Mouse (Mus musculus): ENCODE results near the gene Tmem144. TPM values are rescaled to one million over a fixed set of nuclear protein-coding genes. Genes with fewer than 3 reads are reported as not detected.

Gene Tmem144
- polyA plus RNA-seq, 1 experiment from 2014 or later: 5.2 TPM

- Histone ChIP-seq H3K4me2 (no peak overlapping the region), H3K4me1 (no peaks in the 10 kb centered on the region), H3K27me3 (no peaks in the 10 kb centered on the region), H3K36me3 (no peaks in the 10 kb centered on the region), H3K9me3 (no peaks in the 10 kb centered on the region), H3K4me3 (no peak overlapping the region), H3K9ac (no peak overlapping the region), H3K27ac (no peak overlapping the region)
- no peak for ATAC-seq (ENCODE audit: borderline replicate concordance, extremely low read depth, low FRiP score, low TSS enrichment)
- 57% methylated on average over 5 of the region's 5 CpGs for WGBS
These were observed 5.2 kb upstream of the Tmem144 start for GRCm38 (mm10) chr3:79857780-79858179.

- Histone ChIP-seq H3K4me2 (no peak overlapping the region), H3K4me1 (peaks cover 6% of the 10 kb centered on the region; the same call in 1 of the 2 replicates), H3K27me3 (no peaks in the 10 kb centered on the region), H3K9ac (no peak overlapping the region), H3K9me3 (no peaks in the 10 kb centered on the region), H3K4me3 (no peak overlapping the region), H3K36me3 (no peaks in the 10 kb centered on the region), H3K27ac (no peak overlapping the region)
- no peak for ATAC-seq (ENCODE audit: borderline replicate concordance, extremely low read depth, low FRiP score, low TSS enrichment)
- 45% methylated on average over 3 of the region's 3 CpGs for WGBS
These were observed 465 bp downstream of the Tmem144 start for GRCm38 (mm10) chr3:79852108-79852507.

- H3K4me2 ChIP-seq: no peak overlapping the region
- peaks cover 6% of the 10 kb centered on the region; the same call in 1 of the 2 replicates for H3K4me1 ChIP-seq
- no peak overlapping the region for H3K9ac ChIP-seq
- 51% methylated on average over 6 of the region's 6 CpGs for WGBS
- H3K4me3 ChIP-seq: no peak overlapping the region
- no peaks in the 10 kb centered on the region for H3K27me3 ChIP-seq
- no peak for ATAC-seq (ENCODE audit: borderline replicate concordance, extremely low read depth, low FRiP score, low TSS enrichment)
- H3K27ac ChIP-seq: no peak overlapping the region
- no peaks in the 10 kb centered on the region for H3K36me3 ChIP-seq
- H3K9me3 ChIP-seq: no peaks in the 10 kb centered on the region
These were observed 1.9 kb downstream of the Tmem144 start for GRCm38 (mm10) chr3:79850656-79851055.

- Histone ChIP-seq H3K9ac (no peak overlapping the region), H3K27me3 (no peaks in the 10 kb centered on the region), H3K9me3 (no peaks in the 10 kb centered on the region), H3K27ac (no peak overlapping the region), H3K36me3 (no peaks in the 10 kb centered on the region), H3K4me3 (no peak overlapping the region), H3K4me2 (no peak overlapping the region), H3K4me1 (peaks cover 6% of the 10 kb centered on the region; the same call in 1 of the 2 replicates)
- no peak for ATAC-seq (ENCODE audit: borderline replicate concordance, extremely low read depth, low FRiP score, low TSS enrichment)
- 63% methylated on average over 2 of the region's 2 CpGs for WGBS
These were observed 3.0 kb downstream of the Tmem144 start for GRCm38 (mm10) chr3:79849621-79850020.

- 26% methylated on average over 4 of the region's 4 CpGs for WGBS
- no peak overlapping the region for H3K27ac ChIP-seq
These were observed 3.7 kb downstream of the Tmem144 start for GRCm38 (mm10) chr3:79848841-79849240.

GRCm38 (mm10) chr3:79846633-79847032, 5.9 kb downstream of the Tmem144 start:
- H3K9ac ChIP-seq: no peak overlapping the region
- WGBS: 77% methylated on average over 5 of the region's 5 CpGs
- no peaks in the 10 kb centered on the region for H3K27me3 ChIP-seq
- no peak overlapping the region for H3K27ac ChIP-seq
- H3K36me3 ChIP-seq: no peaks in the 10 kb centered on the region
- no peak for ATAC-seq (ENCODE audit: borderline replicate concordance, extremely low read depth, low FRiP score, low TSS enrichment)
- H3K4me2 ChIP-seq: no peak overlapping the region
- peaks cover 6% of the 10 kb centered on the region for H3K4me1 ChIP-seq
- no peaks in the 10 kb centered on the region for H3K9me3 ChIP-seq
- H3K4me3 ChIP-seq: no peak overlapping the region

More at GRCm38 (mm10) chr3:79848841-79849240, 3.7 kb downstream of the Tmem144 start:
- H3K4me2 ChIP-seq: no peak overlapping the region
- no peak overlapping the region for H3K4me3 ChIP-seq
- no peaks in the 10 kb centered on the region for H3K9me3 ChIP-seq
- no peaks in the 10 kb centered on the region for H3K27me3 ChIP-seq
- peaks cover 6% of the 10 kb centered on the region; the same call in 1 of the 2 replicates for H3K4me1 ChIP-seq
- H3K9ac ChIP-seq: no peak overlapping the region
- H3K36me3 ChIP-seq: no peaks in the 10 kb centered on the region
- ATAC-seq (ENCODE audit: borderline replicate concordance, extremely low read depth, low FRiP score, low TSS enrichment): no peak

- H3K27ac ChIP-seq: no peak overlapping the region
- no peak overlapping the region for H3K9ac ChIP-seq
- H3K27me3 ChIP-seq: no peaks in the 10 kb centered on the region
- H3K36me3 ChIP-seq: no peaks in the 10 kb centered on the region
- H3K9me3 ChIP-seq: no peaks in the 10 kb centered on the region
- WGBS: 82% methylated on average over 9 of the region's 9 CpGs
- peaks cover 4% of the 10 kb centered on the region for H3K4me1 ChIP-seq
- peak; percentile 17; the same call in 1 of the 2 replicates for ATAC-seq (ENCODE audit: borderline replicate concordance, extremely low read depth, low FRiP score, low TSS enrichment)
- no peak overlapping the region for H3K4me3 ChIP-seq
- no peak overlapping the region for H3K4me2 ChIP-seq
These were observed 8.6 kb downstream of the Tmem144 start for GRCm38 (mm10) chr3:79843999-79844398.

- ATAC-seq (ENCODE audit: borderline replicate concordance, extremely low read depth, low FRiP score, low TSS enrichment): peak; percentile 83
- 1% methylated on average over 19 of the region's 19 CpGs for WGBS
These were observed 10.0 kb downstream of the Tmem144 start for GRCm38 (mm10) chr3:79842616-79843016.

GRCm38 (mm10) chr3:79842165-79842564, 10.4 kb downstream of the Tmem144 start:
- WGBS: 5% methylated on average over 12 of the region's 12 CpGs
- Histone ChIP-seq H3K4me2 (peak overlapping the region; percentile 69), H3K27me3 (no peaks in the 10 kb centered on the region), H3K4me1 (peaks cover 4% of the 10 kb centered on the region), H3K27ac (peak overlapping the region; percentile 74), H3K4me3 (peak overlapping the region; percentile 56), H3K9ac (peak overlapping the region; percentile 60), H3K9me3 (no peaks in the 10 kb centered on the region), H3K36me3 (no peaks in the 10 kb centered on the region)
- ATAC-seq (ENCODE audit: borderline replicate concordance, extremely low read depth, low FRiP score, low TSS enrichment): peak; percentile 76

More at GRCm38 (mm10) chr3:79842616-79843016, 10.0 kb downstream of the Tmem144 start:
- Histone ChIP-seq H3K4me1 (peaks cover 4% of the 10 kb centered on the region), H3K9me3 (no peaks in the 10 kb centered on the region), H3K27me3 (no peaks in the 10 kb centered on the region), H3K4me2 (peak overlapping the region; percentile 69), H3K9ac (peak overlapping the region; percentile 60), H3K36me3 (no peaks in the 10 kb centered on the region), H3K4me3 (peak overlapping the region; percentile 56), H3K27ac (peak overlapping the region; percentile 74)

- WGBS: 61% methylated on average over 6 of the region's 6 CpGs
These were observed 11.1 kb downstream of the Tmem144 start for GRCm38 (mm10) chr3:79841475-79841874.

GRCm38 (mm10) chr3:79838751-79839150, 13.8 kb downstream of the Tmem144 start:
- no peak overlapping the region for H3K9ac ChIP-seq
- peaks cover 4% of the 10 kb centered on the region for H3K4me1 ChIP-seq
- H3K4me2 ChIP-seq: no peak overlapping the region
- H3K36me3 ChIP-seq: no peaks in the 10 kb centered on the region
- no peaks in the 10 kb centered on the region for H3K9me3 ChIP-seq
- 54% methylated on average over 6 of the region's 6 CpGs for WGBS
- H3K27ac ChIP-seq: no peak overlapping the region
- no peaks in the 10 kb centered on the region for H3K27me3 ChIP-seq
- no peak overlapping the region for H3K4me3 ChIP-seq
- no peak for ATAC-seq (ENCODE audit: borderline replicate concordance, extremely low read depth, low FRiP score, low TSS enrichment)

More at GRCm38 (mm10) chr3:79841475-79841874, 11.1 kb downstream of the Tmem144 start:
- Histone ChIP-seq H3K4me1 (peaks cover 4% of the 10 kb centered on the region), H3K9ac (no peak overlapping the region), H3K36me3 (no peaks in the 10 kb centered on the region), H3K4me3 (peak overlapping the region; percentile 56), H3K9me3 (no peaks in the 10 kb centered on the region), H3K4me2 (peak overlapping the region; percentile 69), H3K27ac (no peak overlapping the region), H3K27me3 (no peaks in the 10 kb centered on the region)
- no peak for ATAC-seq (ENCODE audit: borderline replicate concordance, extremely low read depth, low FRiP score, low TSS enrichment)

- Histone ChIP-seq H3K4me2 (no peak overlapping the region), H3K36me3 (no peaks in the 10 kb centered on the region), H3K27ac (no peak overlapping the region), H3K27me3 (no peaks in the 10 kb centered on the region), H3K4me1 (no peaks in the 10 kb centered on the region), H3K9ac (no peak overlapping the region), H3K9me3 (no peaks in the 10 kb centered on the region), H3K4me3 (no peak overlapping the region)
- ATAC-seq (ENCODE audit: borderline replicate concordance, extremely low read depth, low FRiP score, low TSS enrichment): no peak
These were observed 23.3 kb downstream of the Tmem144 start for GRCm38 (mm10) chr3:79829289-79829688.

Data from lung, embryonic 15.5 days (tissue).